Mouse (Mus musculus): Measurements from ENCODE around the gene Ccdc180.

The Ccdc180 gene

DNA sequence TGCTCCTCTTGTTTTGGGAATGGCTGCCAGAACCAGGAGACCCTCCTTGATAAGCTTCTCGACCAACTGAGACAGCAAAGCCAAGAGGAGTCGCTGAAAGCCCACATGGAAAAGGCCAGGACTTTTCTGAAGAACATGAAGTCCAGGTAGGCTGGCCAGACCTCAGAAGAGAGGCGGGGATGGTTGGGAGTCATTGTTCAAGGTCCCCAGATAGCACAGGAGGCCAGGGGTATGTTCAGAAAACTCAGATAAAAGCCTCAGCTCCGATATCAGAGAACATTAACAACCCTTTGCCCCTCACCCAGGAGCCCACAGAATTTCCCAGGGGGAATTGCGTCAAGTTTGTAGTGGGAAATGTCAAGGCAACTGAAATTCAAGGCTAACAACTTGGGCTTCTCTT lies 21.2 kb downstream of the Ccdc180 start:
- DNase-seq (ENCODE audit: low spot score in 2 of 2), result no peak

DNA sequence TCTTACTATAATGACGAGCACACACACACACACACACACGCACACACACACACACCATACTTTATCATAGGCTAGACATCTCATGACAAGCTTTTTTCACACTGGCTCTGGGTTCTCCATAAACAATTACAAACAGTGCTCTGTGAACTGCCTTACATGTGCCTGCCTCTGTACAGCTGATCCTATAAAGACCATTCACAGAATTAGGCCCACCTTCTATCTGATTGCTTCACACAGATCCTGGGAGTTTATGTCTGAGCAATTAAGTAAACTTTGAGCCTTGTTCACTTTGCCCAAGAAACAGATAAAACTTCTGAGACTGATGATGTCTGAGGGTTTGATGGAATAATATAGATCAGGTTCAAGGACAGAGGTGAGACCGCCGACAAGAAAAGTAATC lies 21.8 kb downstream of the Ccdc180 start:
- no peak for DNase-seq (ENCODE audit: low spot score in 2 of 2)

GRCm38 (mm10) chr4:45917091-45917490 lies 27.0 kb downstream of the Ccdc180 start:
- DNase-seq (ENCODE audit: low spot score in 2 of 2), result no peak

DNA sequence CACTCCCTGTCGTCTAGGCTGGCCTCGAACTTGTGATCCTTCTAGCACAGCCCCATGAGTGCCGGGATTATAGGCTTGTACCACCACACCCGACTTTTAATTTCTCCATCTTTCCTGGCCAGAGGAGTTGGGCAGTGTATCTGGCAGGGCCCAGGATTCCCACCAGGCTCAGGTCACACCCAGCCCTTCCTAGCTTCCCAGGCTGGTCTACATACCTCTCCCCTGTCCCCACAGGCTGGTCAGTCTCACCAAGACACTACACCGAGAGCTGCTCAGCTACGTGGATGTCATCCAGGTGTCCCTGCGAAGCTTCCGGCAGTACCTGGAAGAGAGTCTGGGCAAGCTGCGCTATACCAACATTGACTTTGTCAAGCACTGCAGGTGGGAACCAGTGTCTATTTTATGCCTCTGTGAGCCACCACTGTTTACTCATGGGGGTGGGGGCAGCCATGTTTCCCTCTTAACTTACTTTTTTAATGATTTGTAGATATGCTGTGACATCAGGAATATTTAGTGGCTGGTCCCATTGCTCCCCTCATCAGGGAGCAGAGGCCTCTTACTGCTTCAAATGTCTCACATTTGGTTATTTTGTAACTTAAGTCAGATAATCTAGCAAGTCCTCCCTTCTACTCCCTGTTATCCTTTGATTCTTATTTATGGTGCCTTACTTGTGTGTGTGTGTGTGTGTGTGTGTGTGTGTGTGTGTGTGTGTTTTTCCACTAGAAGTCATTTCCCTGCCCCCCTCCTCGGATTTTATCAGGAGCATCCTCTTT lies 31.7 kb downstream of the Ccdc180 start:
- no peak for DNase-seq (ENCODE audit: low spot score in 2 of 2)

DNA sequence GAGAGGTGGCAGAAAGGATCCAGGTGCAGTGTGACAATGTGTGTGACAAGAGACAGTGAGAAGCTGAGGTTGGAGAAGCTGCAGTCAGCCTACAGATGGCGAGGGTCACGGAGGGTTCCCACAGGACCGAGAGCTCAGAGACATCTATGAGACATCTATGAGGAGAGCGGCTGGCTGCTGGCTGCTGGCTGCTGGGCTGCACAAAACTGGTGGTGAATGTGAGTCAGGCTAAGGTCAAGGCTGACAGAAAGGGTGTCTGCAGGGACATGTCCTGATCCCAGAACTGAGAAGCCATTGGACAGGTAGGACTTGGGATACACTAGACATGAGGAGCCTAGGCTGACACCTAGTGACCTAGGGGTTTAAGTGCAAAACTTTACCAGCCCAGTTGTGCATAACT lies 33.9 kb downstream of the Ccdc180 start:
- DNase-seq (ENCODE audit: low spot score in 2 of 2), result no peak

DNA sequence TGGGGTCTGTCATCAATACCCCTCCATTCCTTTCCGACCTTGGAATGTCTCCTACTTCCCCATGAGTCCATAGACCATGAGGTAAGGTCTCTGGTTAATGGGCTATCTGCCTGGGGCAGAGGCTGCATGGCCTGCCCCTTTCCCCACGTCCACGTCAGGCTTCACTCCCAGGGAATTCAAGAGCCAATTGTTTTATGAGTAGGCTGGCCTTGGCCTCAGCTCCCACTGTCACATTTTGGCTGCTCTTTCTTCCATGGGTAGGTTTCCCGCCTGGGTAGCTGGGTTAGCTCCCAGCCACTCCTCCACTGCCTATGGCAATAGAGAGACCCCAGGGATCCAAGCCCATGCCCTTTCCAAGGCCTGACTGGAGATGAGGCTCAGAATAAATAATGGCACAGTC lies 38.5 kb downstream of the Ccdc180 start:
- DNase-seq (ENCODE audit: low spot score in 2 of 2), result no peak

DNA sequence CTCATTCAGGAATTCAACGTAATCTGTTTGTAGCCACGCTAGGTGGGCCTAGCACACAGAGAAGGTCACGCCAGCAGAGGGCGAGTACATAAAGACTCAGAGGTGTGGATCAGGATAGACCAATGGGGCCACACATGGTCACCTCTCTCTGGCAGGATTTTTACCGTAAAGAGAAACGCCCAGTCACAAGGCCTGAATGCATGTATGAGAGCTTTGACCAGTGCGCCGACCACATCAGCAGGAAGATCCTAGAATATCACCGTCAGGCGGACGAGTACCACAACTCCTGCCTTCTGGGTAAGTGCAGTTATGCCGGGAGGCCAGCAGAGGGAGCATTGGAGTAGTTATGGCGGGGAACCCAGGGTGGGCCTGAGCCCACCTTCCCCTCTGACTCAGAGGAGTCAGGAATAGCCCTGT lies 51.5 kb downstream of the Ccdc180 start:
- DNase-seq (ENCODE audit: low spot score in 2 of 2), result peak; percentile 30 to 65

DNA sequence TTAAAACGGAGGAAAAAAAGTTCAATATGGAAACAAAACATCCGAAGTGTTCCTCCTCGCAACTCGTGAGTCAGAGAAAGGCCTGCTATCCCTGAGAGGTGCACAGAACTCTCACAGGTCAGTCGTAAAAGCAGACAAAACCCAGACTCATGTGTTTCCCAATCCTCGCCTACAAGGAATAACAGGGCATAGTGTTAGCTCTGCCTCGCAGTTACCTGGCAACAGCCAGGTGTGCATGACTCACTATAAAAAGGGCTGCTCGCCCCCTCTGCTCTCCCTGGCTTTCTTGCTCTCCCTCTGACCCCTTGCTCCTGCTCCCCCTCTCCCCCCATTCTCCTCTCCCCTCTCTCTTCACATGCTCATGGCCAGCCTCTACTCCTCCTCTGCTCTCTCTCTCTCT lies 57.6 kb downstream of the Ccdc180 start:
- no peak for DNase-seq (ENCODE audit: low spot score in 2 of 2)

DNA sequence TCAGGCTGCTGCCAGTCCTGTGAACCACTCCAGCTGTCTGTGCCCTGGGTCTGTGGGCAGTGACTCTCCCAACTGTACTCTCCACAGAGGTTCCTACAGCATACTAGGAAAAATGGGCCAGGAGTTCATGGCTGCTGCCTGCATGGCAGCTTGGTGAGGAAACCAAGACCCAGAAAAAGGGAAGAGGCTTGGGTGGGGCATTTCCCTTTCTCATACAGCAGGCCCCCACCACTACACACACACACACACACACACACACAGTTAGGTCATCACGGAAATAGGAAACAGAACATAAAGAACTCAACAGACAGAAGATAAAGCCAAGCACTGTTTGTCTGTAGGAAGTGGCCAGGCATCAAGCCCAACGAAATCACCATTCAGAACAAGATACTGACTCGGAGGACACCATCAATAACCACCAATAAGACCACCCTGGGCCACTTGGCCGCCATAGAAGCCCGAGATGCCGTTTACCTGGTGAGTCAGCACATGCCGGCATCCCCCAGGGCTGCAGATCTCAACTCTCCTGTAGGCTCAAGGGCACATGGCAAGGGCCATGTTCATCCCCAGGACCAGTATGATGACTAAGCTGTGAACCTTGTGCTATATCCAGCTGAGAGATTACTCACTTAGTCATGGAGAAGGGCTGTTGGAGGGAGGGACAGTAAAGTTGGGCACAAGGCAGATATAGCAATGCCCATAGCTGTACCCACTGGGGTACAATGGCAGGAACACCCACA lies 59.2 kb downstream of the Ccdc180 start:
- DNase-seq (ENCODE audit: low spot score in 2 of 2), result no peak

DNA sequence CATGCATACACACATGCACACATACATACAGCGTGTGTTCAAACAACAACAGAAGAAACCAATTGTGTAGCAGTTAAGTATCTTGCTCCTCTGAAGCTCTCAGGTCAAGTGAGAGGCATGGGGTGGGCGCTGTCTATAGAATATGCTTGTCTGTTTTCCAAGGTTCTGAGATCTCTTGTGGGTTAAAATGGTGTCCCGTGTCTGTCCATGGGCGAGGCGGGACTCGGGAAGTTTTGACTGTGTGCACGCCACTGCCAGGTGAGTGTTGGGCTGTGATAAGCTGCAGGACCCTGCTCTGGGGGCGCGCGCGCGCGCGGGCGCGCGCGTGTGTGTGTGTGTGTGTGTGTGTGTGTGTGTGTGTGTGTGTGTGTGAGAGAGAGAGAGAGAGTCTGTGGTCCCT lies 61.7 kb downstream of the Ccdc180 start:
- no peak for DNase-seq (ENCODE audit: low spot score in 2 of 2)

DNA sequence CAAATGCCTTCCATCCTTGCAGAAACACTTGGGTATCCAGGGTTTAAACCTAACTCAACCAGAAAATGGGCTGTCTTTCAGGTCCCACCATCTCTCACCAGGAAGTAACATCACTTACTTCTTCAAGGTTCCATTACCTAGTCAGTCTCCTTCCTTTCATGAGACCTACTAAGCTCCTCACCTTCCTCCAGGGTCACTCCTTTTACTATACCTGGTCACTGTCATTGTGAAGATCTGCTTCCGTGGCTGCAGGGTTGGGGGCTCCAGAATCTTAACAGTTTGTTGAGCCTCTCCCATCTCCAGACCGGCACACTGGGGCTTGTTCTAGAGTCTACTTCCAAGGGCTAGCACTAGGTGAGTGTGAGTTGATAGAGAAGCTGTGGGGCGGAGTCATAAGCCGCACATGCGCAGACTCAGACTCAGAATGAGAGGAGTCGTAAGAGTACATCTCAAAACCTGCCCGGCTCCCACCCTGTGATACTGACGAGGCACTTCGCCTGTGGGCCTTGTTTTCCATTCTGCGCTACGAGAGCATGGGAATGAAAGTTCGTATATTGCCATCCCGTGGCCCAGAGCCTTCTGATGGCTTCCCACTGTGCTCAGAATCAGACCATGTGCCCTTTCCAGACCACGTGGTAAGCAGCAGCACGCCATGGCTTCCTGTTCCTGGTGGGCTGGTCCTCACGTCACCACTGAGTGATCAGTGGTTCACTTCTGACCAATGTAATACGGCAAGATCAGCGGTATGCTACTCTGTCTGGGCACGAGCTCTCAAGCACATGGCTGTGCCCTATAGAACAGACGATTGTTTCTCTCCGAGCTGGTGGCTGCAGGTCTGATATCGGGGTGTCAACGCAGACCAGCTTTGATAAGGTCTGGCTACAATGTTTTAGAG lies 63.2 kb downstream of the Ccdc180 start:
- DNase-seq (ENCODE audit: low spot score in 2 of 2), result no peak

DNA sequence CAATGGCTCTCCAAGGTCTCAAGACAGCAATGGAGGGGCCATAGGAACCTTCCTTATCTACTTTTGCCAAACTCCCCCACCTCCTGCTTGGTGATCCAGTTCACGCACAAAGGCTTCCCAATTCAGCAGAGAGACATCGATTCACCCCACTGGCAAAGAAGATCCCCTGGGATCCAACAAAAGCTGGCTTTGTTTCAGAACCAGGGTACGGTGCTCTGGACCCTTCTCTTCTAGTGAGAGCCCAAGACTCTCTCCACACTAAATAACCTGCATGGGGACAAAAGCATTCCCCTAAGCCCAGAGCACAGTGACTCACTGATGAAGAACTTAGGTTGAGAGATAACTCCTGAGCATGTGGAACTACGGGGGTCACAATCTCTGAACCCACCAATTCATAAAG lies 65.1 kb downstream of the Ccdc180 start:
- no peak for DNase-seq (ENCODE audit: low spot score in 2 of 2)

- no peak for DNase-seq (ENCODE audit: low spot score in 2 of 2)
Measured at GRCm38 (mm10) chr4:45956131-45956530, 66.0 kb downstream of the Ccdc180 start.

- no peak for DNase-seq (ENCODE audit: low spot score in 2 of 2)
Measured at GRCm38 (mm10) chr4:45956706-45957105, 66.6 kb downstream of the Ccdc180 start.

DNA sequence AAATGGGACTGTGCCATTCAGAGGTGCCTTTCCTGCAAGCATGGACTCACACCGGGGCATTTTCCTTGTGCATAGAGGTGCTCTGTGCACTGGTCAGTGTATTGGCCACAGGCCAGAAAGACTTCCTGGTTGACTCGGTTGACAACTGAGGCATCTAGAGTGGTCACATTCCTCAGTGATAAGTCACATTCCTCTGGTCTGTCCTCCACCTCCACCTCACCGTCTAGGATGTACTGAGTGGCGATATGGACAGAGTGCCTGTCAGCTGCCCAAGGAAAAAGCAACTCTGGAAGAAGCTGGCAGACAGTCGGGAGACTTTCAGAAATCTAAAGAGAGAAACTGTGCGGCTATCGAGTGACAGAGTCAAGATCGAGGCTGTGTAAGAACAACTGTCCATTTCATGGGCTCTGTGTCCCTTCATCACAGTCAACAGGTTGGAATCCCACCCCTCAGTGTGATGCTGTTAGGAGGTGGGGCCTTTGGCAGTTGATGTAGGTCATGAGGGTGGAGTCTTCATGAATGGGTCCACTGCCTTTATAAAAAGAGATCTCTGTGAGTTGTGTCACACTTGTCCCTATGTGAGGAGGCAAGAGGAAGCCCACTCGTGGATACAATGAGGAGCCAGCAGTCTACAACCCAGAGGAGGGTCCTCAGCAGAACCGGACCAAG lies 74.8 kb downstream of the Ccdc180 start, which contains the start of gene Tdrd7:
Gene Tdrd7, plus strand, starts transcription at position 564 of the 669 bp plus-strand sequence.
- no peak for DNase-seq (ENCODE audit: low spot score in 2 of 2)

GRCm38 (mm10) chr4:45965737-45966447 lies 75.8 kb downstream of the Ccdc180 start:
- DNase-seq (ENCODE audit: low spot score in 2 of 2), result no peak

GRCm38 (mm10) chr4:45966716-45967115 lies 76.6 kb downstream of the Ccdc180 start:
- no peak for DNase-seq (ENCODE audit: low spot score in 2 of 2)

GRCm38 (mm10) chr4:45967479-45968341 lies 77.6 kb downstream of the Ccdc180 start:
- DNase-seq (ENCODE audit: low spot score in 2 of 2), result peak; percentile 34 to 48

DNA sequence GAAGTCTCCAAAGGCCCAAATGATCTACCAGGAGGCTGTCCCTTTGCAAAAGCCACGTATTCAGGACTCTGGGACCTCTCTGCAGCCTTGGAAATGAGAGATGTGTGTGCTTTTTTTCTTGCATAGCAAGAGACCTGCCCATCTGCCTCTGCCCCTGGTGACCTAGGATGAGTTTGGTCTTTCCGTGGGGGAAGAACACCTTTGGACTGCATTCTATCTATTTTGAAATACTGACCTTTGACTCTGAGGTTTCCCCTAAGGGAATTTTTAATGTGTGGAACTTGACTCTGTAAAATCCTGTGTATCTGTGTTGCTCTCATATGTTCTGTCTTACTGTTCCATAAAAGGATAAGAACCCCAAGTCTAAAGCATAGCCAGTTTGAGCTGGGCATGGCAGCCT lies 78.9 kb downstream of the Ccdc180 start:
- no peak for DNase-seq (ENCODE audit: low spot score in 2 of 2)

DNA sequence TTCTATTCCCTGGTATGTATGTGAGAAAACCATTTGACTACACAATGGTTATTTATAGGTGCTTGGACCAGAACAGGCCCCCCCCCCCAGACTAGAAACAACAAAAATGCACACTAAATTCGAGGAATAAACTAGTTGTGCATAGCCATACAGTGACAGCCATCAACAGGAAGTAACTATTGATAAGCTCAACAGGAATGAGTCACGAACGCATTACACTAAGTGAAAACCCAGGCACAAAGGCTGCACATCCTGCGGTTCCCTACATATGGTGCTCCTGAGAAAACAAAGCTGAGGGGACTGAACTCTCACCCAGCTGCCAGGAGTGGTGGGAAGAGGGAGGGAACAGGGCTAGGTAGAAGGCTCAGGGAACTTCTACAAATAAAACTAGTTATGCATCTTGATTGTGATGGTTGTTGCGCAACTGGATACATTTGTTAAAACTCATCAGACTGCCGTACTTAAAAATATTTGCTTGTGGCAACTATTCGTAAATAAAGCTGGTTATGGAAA lies 80.0 kb downstream of the Ccdc180 start:
- DNase-seq (ENCODE audit: low spot score in 2 of 2), result no peak
